Mouse (Mus musculus): ENCODE data around the gene Hs3st3b1. TPM values are rescaled to one million over a fixed set of nuclear protein-coding genes. Genes with fewer than 3 reads are reported as not detected.

Hs3st3b1 gene
- polyA plus RNA-seq (2012; rRNA removed) = 9.6 and 15.5 TPM in 2 replicates

DNA sequence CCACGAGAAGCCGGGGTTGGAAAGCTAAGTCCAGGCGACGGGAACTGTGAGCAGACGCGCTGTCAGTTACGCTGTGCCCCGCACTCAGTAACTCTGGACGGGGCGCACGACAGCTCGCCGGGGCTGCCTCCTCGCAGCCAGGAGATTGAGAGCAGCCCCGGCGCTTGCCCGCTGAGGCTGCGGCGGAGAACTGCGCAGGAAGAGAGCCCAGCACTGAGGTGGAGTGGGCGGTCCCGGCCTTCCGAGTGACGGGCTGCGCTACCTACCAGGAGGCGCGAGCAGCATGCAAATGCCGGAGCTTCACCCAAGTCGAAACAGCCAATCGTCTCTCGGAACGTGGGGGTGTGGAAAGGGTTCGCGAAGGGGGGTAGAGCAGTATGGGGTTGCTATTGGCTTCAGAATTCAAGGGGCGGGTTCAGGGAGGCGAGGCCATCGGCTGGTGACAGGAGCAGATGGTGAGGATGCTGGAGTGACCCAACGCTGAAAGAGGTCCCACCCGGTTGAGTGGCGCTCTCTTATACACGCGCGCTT lies at the start of gene Hs3st3b1:
Gene Hs3st3b1 (minus strand): TSS at position 200 of the 531 bp plus-strand sequence.
- no peak for TF ChIP-seq CTCF (IDR thresholded peaks at IDR 0.05; ENCODE audit: extremely low read depth, insufficient read depth, insufficient read length, insufficient replicate concordance)
- TF ChIP-seq POLR2A (IDR thresholded peaks at IDR 0.05; ENCODE audit: low read depth, low read length) = peak; percentile 79
- H3K36me3 ChIP-seq (ENCODE audit: control insufficient read depth, insufficient read depth, low read length) = no peaks in the 10 kb centered on the region
- peak within 1 kb of the TSS; percentile 73 for H3K27ac ChIP-seq (ENCODE audit: insufficient read depth, low read length)
- peak; percentile 93 to 97 for DNase-seq (ENCODE audit: low read depth in 1 of 2, low spot score in 2 of 2)
- under 1% methylated on average over 43 of the region's 43 CpGs for WGBS
- H3K27me3 ChIP-seq (ENCODE audit: control insufficient read depth, insufficient read depth, low read length) = peaks cover 14% of the 10 kb centered on the region
- peak within 1 kb of the TSS; percentile 75 for H3K4me3 ChIP-seq (ENCODE audit: extremely low read depth, insufficient read depth, insufficient read length)
- H3K4me1 ChIP-seq (ENCODE audit: control insufficient read depth, insufficient read depth, insufficient read length) = peaks cover 18% of the 10 kb centered on the region

DNA sequence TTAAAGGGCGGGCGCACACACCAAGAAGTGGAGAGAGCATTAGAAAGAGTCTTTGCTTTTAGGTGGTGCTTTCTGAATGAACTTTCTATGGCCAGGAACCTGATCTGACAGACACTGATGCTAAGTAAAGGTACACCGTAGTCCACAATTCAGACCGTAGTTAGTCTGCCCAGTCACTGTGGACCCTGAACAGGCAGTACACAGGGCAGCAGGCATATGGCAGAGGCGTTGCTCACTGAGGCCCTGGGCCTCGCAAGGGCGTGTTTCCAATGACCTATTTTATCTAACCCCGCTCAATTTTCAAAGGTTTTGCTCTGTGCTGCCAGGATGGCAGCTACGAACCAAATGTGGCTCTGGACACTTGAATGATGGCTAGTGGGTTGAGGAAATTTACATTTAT lies 49.4 kb upstream of the Hs3st3b1 start:
- Histone ChIP-seq H3K36me3 (ENCODE audit: control insufficient read depth, insufficient read depth, low read length) (no peaks in the 10 kb centered on the region), H3K27me3 (ENCODE audit: control insufficient read depth, insufficient read depth, low read length) (no peaks in the 10 kb centered on the region), H3K27ac (ENCODE audit: insufficient read depth, low read length) (no peak overlapping the region), H3K4me3 (ENCODE audit: extremely low read depth, insufficient read depth, insufficient read length) (no peak overlapping the region), H3K4me1 (ENCODE audit: control insufficient read depth, insufficient read depth, insufficient read length) (peaks cover 12% of the 10 kb centered on the region; the same call in 1 of the 2 replicates)
- WGBS = 93% methylated on average over 9 of the region's 9 CpGs
- TF ChIP-seq CTCF (IDR thresholded peaks at IDR 0.05; ENCODE audit: extremely low read depth, insufficient read depth, insufficient read length, insufficient replicate concordance) (no peak), POLR2A (IDR thresholded peaks at IDR 0.05; ENCODE audit: low read depth, low read length) (no peak)
- no peak for DNase-seq (ENCODE audit: low read depth in 1 of 2, low spot score in 2 of 2)

DNA sequence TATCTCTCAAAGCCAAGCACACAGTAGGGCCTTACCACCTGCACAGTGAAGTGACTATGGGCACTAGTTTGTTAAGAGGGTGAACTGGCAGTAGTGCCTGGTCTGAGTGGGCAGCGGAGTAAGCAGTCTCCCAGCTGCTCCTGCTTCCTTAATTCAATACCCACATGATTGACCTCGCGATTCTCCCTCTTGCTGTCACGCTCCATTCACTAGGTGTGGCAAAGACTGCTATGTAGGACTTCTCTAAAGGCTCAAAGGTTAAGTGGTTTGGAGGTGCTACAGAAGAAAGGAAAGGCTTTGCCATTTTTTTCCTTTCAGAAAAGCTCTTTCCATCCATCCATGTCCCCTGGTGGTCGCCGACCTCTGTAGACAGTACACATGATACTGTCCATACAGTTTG lies 48.7 kb upstream of the Hs3st3b1 start:
- DNase-seq (ENCODE audit: low read depth in 1 of 2, low spot score in 2 of 2) = no peak
- no peak overlapping the region for H3K27ac ChIP-seq (ENCODE audit: insufficient read depth, low read length)
- peaks cover 6% of the 10 kb centered on the region; the same call in 1 of the 2 replicates for H3K4me1 ChIP-seq (ENCODE audit: control insufficient read depth, insufficient read depth, insufficient read length)
- H3K4me3 ChIP-seq (ENCODE audit: extremely low read depth, insufficient read depth, insufficient read length) = no peak overlapping the region
- H3K36me3 ChIP-seq (ENCODE audit: control insufficient read depth, insufficient read depth, low read length) = no peaks in the 10 kb centered on the region
- WGBS = 89% methylated on average over 6 of the region's 6 CpGs
- no peaks in the 10 kb centered on the region for H3K27me3 ChIP-seq (ENCODE audit: control insufficient read depth, insufficient read depth, low read length)
- no peak for TF ChIP-seq POLR2A (IDR thresholded peaks at IDR 0.05; ENCODE audit: low read depth, low read length)
- TF ChIP-seq CTCF (IDR thresholded peaks at IDR 0.05; ENCODE audit: extremely low read depth, insufficient read depth, insufficient read length, insufficient replicate concordance) = no peak

DNA sequence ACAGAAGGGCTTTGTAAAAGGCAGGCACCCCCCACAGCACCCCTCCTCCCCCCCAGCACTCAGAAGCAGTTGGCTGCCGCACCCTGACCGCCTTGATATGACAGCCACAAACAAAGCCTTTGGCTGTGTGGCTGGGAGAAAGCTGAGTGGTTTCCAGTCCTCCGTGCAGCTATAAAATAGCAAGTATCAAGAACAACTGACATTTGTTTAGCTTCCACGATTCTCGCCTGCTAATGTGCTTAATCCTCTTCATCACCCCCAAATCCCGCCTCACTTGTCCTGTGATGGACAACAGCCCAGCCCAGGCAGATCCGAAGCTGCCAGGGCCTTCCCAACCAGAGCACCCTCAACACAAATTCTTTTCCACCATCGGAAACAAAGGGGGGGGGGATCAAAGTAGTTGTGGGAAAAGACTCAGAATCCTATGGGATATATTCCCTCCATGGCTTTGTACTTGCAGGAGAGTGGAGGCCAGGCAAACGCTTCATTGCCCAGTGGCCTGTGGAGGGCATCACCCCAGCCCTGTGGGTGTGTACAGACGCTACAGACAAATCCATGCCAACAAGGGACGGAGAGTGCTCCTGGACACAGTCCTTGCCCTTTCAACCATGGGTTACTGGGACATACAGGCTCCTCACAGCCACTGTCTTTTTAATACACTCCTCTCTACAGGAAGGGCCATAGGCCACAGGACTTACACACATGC lies 47.3 kb upstream of the Hs3st3b1 start:
- Histone ChIP-seq H3K4me3 (ENCODE audit: extremely low read depth, insufficient read depth, insufficient read length) (no peak overlapping the region), H3K27me3 (ENCODE audit: control insufficient read depth, insufficient read depth, low read length) (no peaks in the 10 kb centered on the region), H3K27ac (ENCODE audit: insufficient read depth, low read length) (no peak overlapping the region), H3K4me1 (ENCODE audit: control insufficient read depth, insufficient read depth, insufficient read length) (no peaks in the 10 kb centered on the region), H3K36me3 (ENCODE audit: control insufficient read depth, insufficient read depth, low read length) (no peaks in the 10 kb centered on the region)
- DNase-seq (ENCODE audit: low read depth in 1 of 2, low spot score in 2 of 2) = no peak
- TF ChIP-seq CTCF (IDR thresholded peaks at IDR 0.05; ENCODE audit: extremely low read depth, insufficient read depth, insufficient read length, insufficient replicate concordance) (no peak), POLR2A (IDR thresholded peaks at IDR 0.05; ENCODE audit: low read depth, low read length) (no peak)
- WGBS = 87% methylated on average over 11 of the region's 11 CpGs

DNA sequence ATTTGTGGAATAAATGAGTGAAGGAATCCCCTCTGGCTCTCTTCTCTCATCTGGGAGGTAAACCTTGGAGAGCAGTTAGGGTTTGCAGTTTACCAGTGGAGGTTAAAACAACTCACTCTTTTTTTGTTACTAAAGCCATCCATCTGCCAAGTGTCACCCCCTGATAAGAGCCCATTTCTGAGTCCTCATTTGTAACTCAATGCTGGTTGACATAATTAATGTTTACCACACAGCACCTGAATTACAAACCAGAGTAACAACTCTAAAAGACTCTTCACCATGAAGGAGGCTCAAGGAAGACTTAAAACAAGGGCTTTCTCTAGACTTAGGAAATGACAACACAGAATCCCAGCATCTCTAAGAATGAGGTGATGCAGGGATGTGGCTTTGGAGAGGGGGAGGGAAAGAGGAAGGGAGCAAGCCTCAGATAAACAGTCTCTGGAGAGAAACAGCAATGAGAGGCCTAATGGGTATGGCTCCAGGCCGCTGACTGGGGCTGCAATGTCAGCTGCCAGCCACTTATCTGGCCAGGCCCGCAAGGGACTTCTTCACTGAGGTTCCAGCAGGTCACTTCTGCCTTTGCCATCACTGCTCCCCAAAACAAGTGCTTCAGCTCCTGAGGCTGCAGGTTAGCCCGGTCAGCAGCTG lies 46.4 kb upstream of the Hs3st3b1 start:
- WGBS = 87% methylated on average over 3 of the region's 3 CpGs
- TF ChIP-seq CTCF (IDR thresholded peaks at IDR 0.05; ENCODE audit: extremely low read depth, insufficient read depth, insufficient read length, insufficient replicate concordance) (no peak), POLR2A (IDR thresholded peaks at IDR 0.05; ENCODE audit: low read depth, low read length) (no peak)
- Histone ChIP-seq H3K36me3 (ENCODE audit: control insufficient read depth, insufficient read depth, low read length) (peaks cover 4% of the 10 kb centered on the region), H3K27me3 (ENCODE audit: control insufficient read depth, insufficient read depth, low read length) (no peaks in the 10 kb centered on the region), H3K4me3 (ENCODE audit: extremely low read depth, insufficient read depth, insufficient read length) (no peak overlapping the region), H3K4me1 (ENCODE audit: control insufficient read depth, insufficient read depth, insufficient read length) (no peaks in the 10 kb centered on the region), H3K27ac (ENCODE audit: insufficient read depth, low read length) (no peak overlapping the region)
- no peak for DNase-seq (ENCODE audit: low read depth in 1 of 2, low spot score in 2 of 2)

DNA sequence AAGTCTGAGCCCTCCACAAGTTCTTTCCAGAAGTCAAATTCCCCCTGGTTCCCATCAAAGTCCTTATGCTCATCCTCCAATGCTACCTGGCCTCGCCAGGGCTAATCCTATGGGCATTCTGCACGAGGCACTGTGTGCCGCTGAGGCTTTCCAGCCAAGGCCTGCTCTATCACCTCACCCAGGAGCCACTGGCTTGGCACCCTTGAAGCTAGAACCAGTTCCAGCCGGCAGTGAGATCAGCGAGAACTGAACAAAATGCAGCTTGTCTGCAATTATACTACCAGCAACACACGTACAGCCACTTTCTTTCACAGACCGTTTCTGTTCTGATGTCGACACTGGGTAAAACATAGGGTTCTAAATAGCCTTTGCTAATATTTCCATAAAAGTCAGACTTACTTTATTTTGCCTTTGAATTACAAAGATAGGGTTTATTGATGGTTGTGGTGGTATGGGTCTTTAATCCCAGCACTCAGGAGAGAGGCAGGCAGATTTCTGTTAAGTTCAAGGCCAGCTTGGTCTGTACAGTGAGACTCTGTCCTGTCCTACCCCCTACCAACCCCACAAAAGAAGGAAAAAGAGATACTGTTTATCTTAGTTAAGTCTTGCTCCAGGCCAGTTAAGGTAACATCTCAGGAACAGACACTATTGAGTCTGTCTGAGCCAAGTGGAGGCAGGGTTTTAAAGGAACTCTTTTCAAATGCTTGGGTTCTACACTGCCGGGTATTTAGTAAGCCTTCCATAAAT lies 45.7 kb upstream of the Hs3st3b1 start:
- WGBS = 86% methylated on average over 9 of the region's 9 CpGs
- H3K27ac ChIP-seq (ENCODE audit: insufficient read depth, low read length) = no peak overlapping the region
- DNase-seq (ENCODE audit: low read depth in 1 of 2, low spot score in 2 of 2) = no peak

More for the DNA sequence above, 45.7 kb upstream of the Hs3st3b1 start:
- Histone ChIP-seq H3K36me3 (ENCODE audit: control insufficient read depth, insufficient read depth, low read length) (peaks cover 6% of the 10 kb centered on the region), H3K4me3 (ENCODE audit: extremely low read depth, insufficient read depth, insufficient read length) (no peak overlapping the region), H3K27me3 (ENCODE audit: control insufficient read depth, insufficient read depth, low read length) (no peaks in the 10 kb centered on the region), H3K4me1 (ENCODE audit: control insufficient read depth, insufficient read depth, insufficient read length) (no peaks in the 10 kb centered on the region)
- TF ChIP-seq POLR2A (IDR thresholded peaks at IDR 0.05; ENCODE audit: low read depth, low read length) (no peak), CTCF (IDR thresholded peaks at IDR 0.05; ENCODE audit: extremely low read depth, insufficient read depth, insufficient read length, insufficient replicate concordance) (no peak)

All from spleen, adult 2 months (tissue).